Mouse (Mus musculus) liver, embryonic 15.5 days (tissue): ENCODE measurements at regions not wholly inside any gene's neighbourhood (a gene's known extent, or its start where the extent isn't known, plus 50 kb on each side); places are given as distances from the start of the nearest gene placed in this dataset.
"Not testable (repeated sequence)": the region's sequence is repeated elsewhere in the genome, so short reads cannot be mapped to it uniquely, and the experiment has no call there.

Experiments
- ATAC-seq: fragments of 200-750 bp; cut with Nextera tagmentation; 2 replicates; pipeline ENCODE4 v1.8.0; 2017; ENCODE audit warnings: moderate number of reproducible peaks, mild to moderate bottlenecking, moderate library complexity; ENCODE audit not compliant: insufficient read depth
- H3K27ac ChIP-seq: fragments of 300-500 bp; sonication (generic); replicated peaks from 2 replicates; pipeline ENCODE4 v1.5.1; 2015; ENCODE audit warnings: mild to moderate bottlenecking, inconsistent platforms
- H3K27me3 ChIP-seq: fragments of 300-500 bp; sonication (generic); 2 replicates; pipeline ENCODE4 v1.6.1; 2015; ENCODE audit warnings: mild to moderate bottlenecking, inconsistent platforms
- H3K36me3 ChIP-seq: fragments of 300-500 bp; sonication (generic); replicated peaks from 2 replicates; pipeline ENCODE4 v1.6.1; 2015; ENCODE audit warnings: moderate library complexity, mild to moderate bottlenecking, inconsistent platforms
- H3K4me1 ChIP-seq: fragments of 300-500 bp; sonication (generic); replicated peaks from 2 replicates; pipeline ENCODE4 v1.6.1; 2015; ENCODE audit warnings: inconsistent platforms
- H3K4me2 ChIP-seq: fragments of 300-500 bp; sonication (generic); 2 replicates; pipeline ENCODE4 v1.6.1; 2015; ENCODE audit warnings: moderate library complexity, mild to moderate bottlenecking, inconsistent platforms
- H3K4me3 ChIP-seq: fragments of 300-500 bp; sonication (generic); replicated peaks from 2 replicates; pipeline ENCODE4 v1.5.1; 2015; ENCODE audit warnings: mild to moderate bottlenecking, inconsistent platforms
- H3K9ac ChIP-seq: fragments of 300-500 bp; sonication (generic); 2 replicates; pipeline ENCODE4 v1.6.1; 2015; ENCODE audit warnings: moderate library complexity, mild to moderate bottlenecking, inconsistent platforms
- H3K9me3 ChIP-seq: fragments of 300-500 bp; sonication (generic); replicated peaks from 2 replicates; pipeline ENCODE4 v1.6.1; 2016; ENCODE audit warnings: inconsistent platforms
- whole genome bisulfite sequencing: fragments of 180-500 bp; shearing (Covaris S2); methylation state at CpG from one replicate; pipeline ENCODE4 v1.1.7; 2015; ENCODE audit warnings: mixed read lengths; ENCODE audit not compliant: insufficient replicate concordance; 5-methylcytosine and 5-hydroxymethylcytosine counted together

- Histone ChIP-seq H3K27me3 (no peaks in the 10 kb centered on the region), H3K4me1 (no peaks in the 10 kb centered on the region), H3K27ac (no peak overlapping the region), H3K9ac (no peak overlapping the region), H3K4me3 (no peak overlapping the region), H3K36me3 (no peaks in the 10 kb centered on the region), H3K9me3 (no peaks in the 10 kb centered on the region), H3K4me2 (no peak overlapping the region)
- 56% methylated on average over 17 of the region's 17 CpGs for WGBS
- ATAC-seq, result no peak
These were observed 350.5 kb upstream of the Zfp703 start for GRCm38 (mm10) chr8:26626651-26627077.

- H3K4me1 ChIP-seq, result no peaks in the 10 kb centered on the region
- no peak overlapping the region for H3K9ac ChIP-seq
- H3K27me3 ChIP-seq, result no peaks in the 10 kb centered on the region
- no peaks in the 10 kb centered on the region for H3K9me3 ChIP-seq
- H3K4me3 ChIP-seq, result no peak overlapping the region
- no peak for ATAC-seq
- no peak overlapping the region for H3K4me2 ChIP-seq
- H3K36me3 ChIP-seq, result no peaks in the 10 kb centered on the region
- H3K27ac ChIP-seq, result no peak overlapping the region
- 58% methylated on average over 18 of the region's 18 CpGs for WGBS
These were observed 349.8 kb upstream of the Zfp703 start for GRCm38 (mm10) chr8:26627191-26627891.

GRCm38 (mm10) chr8:26630544-26630943, 346.6 kb upstream of the Zfp703 start:
- 53% methylated on average over 2 of the region's 2 CpGs for WGBS
- Histone ChIP-seq H3K4me2 (no peak overlapping the region), H3K4me1 (no peaks in the 10 kb centered on the region), H3K36me3 (no peaks in the 10 kb centered on the region), H3K4me3 (no peak overlapping the region), H3K27me3 (no peaks in the 10 kb centered on the region), H3K9ac (no peak overlapping the region), H3K27ac (no peak overlapping the region), H3K9me3 (no peaks in the 10 kb centered on the region)
- ATAC-seq, result no peak

GRCm38 (mm10) chr8:26635701-26636100, 341.4 kb upstream of the Zfp703 start:
- Histone ChIP-seq H3K27me3 (no peaks in the 10 kb centered on the region), H3K9me3 (no peaks in the 10 kb centered on the region), H3K4me2 (no peak overlapping the region), H3K36me3 (no peaks in the 10 kb centered on the region), H3K4me1 (no peaks in the 10 kb centered on the region), H3K4me3 (no peak overlapping the region), H3K9ac (no peak overlapping the region), H3K27ac (no peak overlapping the region)
- 56% methylated on average over 1 of the region's 1 CpGs for WGBS
- no peak for ATAC-seq

- not testable (repeated sequence) for H3K4me1 ChIP-seq, H3K4me2 ChIP-seq, H3K36me3 ChIP-seq, H3K27me3 ChIP-seq, H3K9ac ChIP-seq, H3K9me3 ChIP-seq, H3K4me3 ChIP-seq, ATAC-seq, H3K27ac ChIP-seq
- 62% methylated on average over 7 of the region's 7 CpGs for WGBS
These were observed 331.8 kb upstream of the Zfp703 start for GRCm38 (mm10) chr8:26645375-26645774.

GRCm38 (mm10) chr8:26650287-26650686, 326.8 kb upstream of the Zfp703 start:
- 17% methylated on average over 1 of the region's 1 CpGs for WGBS
- Histone ChIP-seq H3K4me1 (no peaks in the 10 kb centered on the region), H3K9ac (no peak overlapping the region), H3K9me3 (no peaks in the 10 kb centered on the region), H3K36me3 (no peaks in the 10 kb centered on the region), H3K27ac (no peak overlapping the region), H3K27me3 (no peaks in the 10 kb centered on the region), H3K4me2 (no peak overlapping the region), H3K4me3 (no peak overlapping the region)
- no peak for ATAC-seq

GRCm38 (mm10) chr8:26655897-26656296, 321.2 kb upstream of the Zfp703 start:
- no peak overlapping the region for H3K9ac ChIP-seq
- no peak overlapping the region for H3K27ac ChIP-seq
- no peaks in the 10 kb centered on the region for H3K27me3 ChIP-seq
- no peaks in the 10 kb centered on the region for H3K9me3 ChIP-seq
- WGBS, result 19% methylated on average over 8 of the region's 8 CpGs
- H3K36me3 ChIP-seq, result no peaks in the 10 kb centered on the region
- no peak overlapping the region for H3K4me3 ChIP-seq
- no peaks in the 10 kb centered on the region for H3K4me1 ChIP-seq
- H3K4me2 ChIP-seq, result no peak overlapping the region
- ATAC-seq, result no peak

GRCm38 (mm10) chr8:26656310-26657075, 320.6 kb upstream of the Zfp703 start:
- 54% methylated on average over 13 of the region's 13 CpGs for WGBS
- H3K4me3 ChIP-seq, result no peak overlapping the region
- no peaks in the 10 kb centered on the region for H3K4me1 ChIP-seq
- H3K27me3 ChIP-seq, result no peaks in the 10 kb centered on the region
- no peak for ATAC-seq
- H3K27ac ChIP-seq, result no peak overlapping the region
- no peak overlapping the region for H3K9ac ChIP-seq
- no peaks in the 10 kb centered on the region for H3K9me3 ChIP-seq
- H3K36me3 ChIP-seq, result no peaks in the 10 kb centered on the region
- H3K4me2 ChIP-seq, result no peak overlapping the region

- Histone ChIP-seq H3K4me3 (no peak overlapping the region), H3K27me3 (no peaks in the 10 kb centered on the region), H3K9me3 (no peaks in the 10 kb centered on the region), H3K9ac (no peak overlapping the region), H3K27ac (no peak overlapping the region), H3K36me3 (no peaks in the 10 kb centered on the region), H3K4me1 (no peaks in the 10 kb centered on the region), H3K4me2 (no peak overlapping the region)
- no peak for ATAC-seq
- WGBS, result 32% methylated on average over 1 of the region's 1 CpGs
These were observed 317.7 kb upstream of the Zfp703 start for GRCm38 (mm10) chr8:26659381-26659780.

- Histone ChIP-seq H3K27me3 (no peaks in the 10 kb centered on the region), H3K4me1 (no peaks in the 10 kb centered on the region), H3K9me3 (no peaks in the 10 kb centered on the region), H3K4me3 (no peak overlapping the region), H3K36me3 (no peaks in the 10 kb centered on the region), H3K4me2 (no peak overlapping the region), H3K27ac (no peak overlapping the region), H3K9ac (no peak overlapping the region)
- WGBS, result 62% methylated on average over 3 of the region's 3 CpGs
- no peak for ATAC-seq
These were observed 307.6 kb upstream of the Zfp703 start for GRCm38 (mm10) chr8:26669541-26669940.

- ATAC-seq, result no peak
- Histone ChIP-seq H3K4me1 (no peaks in the 10 kb centered on the region), H3K9ac (no peak overlapping the region), H3K27ac (no peak overlapping the region), H3K36me3 (no peaks in the 10 kb centered on the region), H3K9me3 (no peaks in the 10 kb centered on the region), H3K4me3 (no peak overlapping the region), H3K27me3 (no peaks in the 10 kb centered on the region), H3K4me2 (no peak overlapping the region)
- 32% methylated on average over 9 of the region's 9 CpGs for WGBS
These were observed 304.4 kb upstream of the Zfp703 start for GRCm38 (mm10) chr8:26672486-26673395.
